ENCODE assay signal across 8 mouse cellular contexts in genomic region chr19:46075616-46076607, GRCm38 (mm10). TPM values are rescaled to one million over a fixed set of nuclear protein-coding genes. Genes with fewer than 3 reads are reported as not detected.
DNase-seq lines count a peak whose midpoint lies in the region; ATAC-seq and TF ChIP-seq lines count a peak whose summit lies in the region.

Nolc1 (plus strand) TSS chr19:46075863.

- ATAC-seq in heart, embryonic 15.5 days (replicated peaks; ENCODE audit: insufficient number of reproducible peaks, insufficient read depth, low FRiP score, low read depth), result peak; percentile 95
- ATAC-seq in liver, embryonic 14.5 days (ENCODE audit: insufficient read depth), result peak; percentile 95
- ATAC-seq in neural tube, embryonic 11.5 days (ENCODE audit: insufficient read depth, low FRiP score, low TSS enrichment), result peak; percentile 92
- ATAC-seq in stomach, postnatal 0 days (ENCODE audit: low FRiP score, low TSS enrichment), result peak; percentile 97

- H3K9ac ChIP-seq in heart, embryonic 15.5 days, result peak within 1 kb of the TSS; percentile 74
- peak within 1 kb of the TSS; percentile 75 for H3K9ac ChIP-seq in liver, embryonic 14.5 days (replicated peaks)
- H3K9ac ChIP-seq in neural tube, embryonic 11.5 days (ENCODE audit: low read length), result peak within 1 kb of the TSS; percentile 82
- H3K9ac ChIP-seq in stomach, postnatal 0 days (ENCODE audit: low read length), result peak within 1 kb of the TSS; percentile 71

- peaks cover 75% of the 10 kb centered on the region for H3K36me3 ChIP-seq in forebrain, embryonic 10.5 days (replicated peaks)
- H3K36me3 ChIP-seq in heart, embryonic 15.5 days, result peaks cover 35% of the 10 kb centered on the region
- H3K36me3 ChIP-seq in liver, embryonic 14.5 days (replicated peaks; ENCODE audit: control insufficient read depth, insufficient read depth, low read depth), result peaks cover 52% of the 10 kb centered on the region
- peaks cover 22% of the 10 kb centered on the region for H3K36me3 ChIP-seq in neural tube, embryonic 11.5 days (ENCODE audit: control insufficient read depth, insufficient read depth, low read length)
- H3K36me3 ChIP-seq in stomach, postnatal 0 days (ENCODE audit: control insufficient read depth, insufficient read depth, low read length), result peaks cover 22% of the 10 kb centered on the region

- 0 out of 2 replicates have a peak, but pooled peaks have one; percentile 29 for TF ChIP-seq EP300 in liver, embryonic 14.5 days (IDR thresholded peaks at IDR 0.05; ENCODE audit: low read depth)
- TF ChIP-seq EP300 in stomach, postnatal 0 days (optimal IDR thresholded peaks at IDR 0.05), result no peak

- under 1% methylated on average over 66 of the region's 66 CpGs for WGBS in forebrain, embryonic 10.5 days
- under 1% methylated on average over 66 of the region's 66 CpGs for WGBS in heart, embryonic 15.5 days
- under 1% methylated on average over 66 of the region's 66 CpGs for WGBS in liver, embryonic 14.5 days (ENCODE audit: insufficient replicate concordance)
- under 1% methylated on average over 66 of the region's 66 CpGs for WGBS in neural tube, embryonic 11.5 days
- under 1% methylated on average over 66 of the region's 66 CpGs for WGBS in stomach, postnatal 0 days

- peaks cover 23% of the 10 kb centered on the region for H3K4me1 ChIP-seq in forebrain, embryonic 10.5 days
- H3K4me1 ChIP-seq in heart, embryonic 15.5 days (replicated peaks), result peaks cover 17% of the 10 kb centered on the region
- peaks cover 20 to 33% of the 10 kb centered on the region in 2 experiments for H3K4me1 ChIP-seq in liver, embryonic 14.5 days (replicated peaks; ENCODE audit: control insufficient read depth in 2 of 2, insufficient read depth in 2 of 2, low read length in 1 of 2)
- peaks cover 8% of the 10 kb centered on the region for H3K4me1 ChIP-seq in neural tube, embryonic 11.5 days (ENCODE audit: control insufficient read depth, insufficient read depth, low read length)
- no peaks in the 10 kb centered on the region for H3K4me1 ChIP-seq in stomach, postnatal 0 days (replicated peaks; ENCODE audit: control insufficient read depth, insufficient read depth)

- no peaks in the 10 kb centered on the region for H3K9me3 ChIP-seq in forebrain, embryonic 10.5 days
- H3K9me3 ChIP-seq in heart, embryonic 15.5 days (replicated peaks), result no peaks in the 10 kb centered on the region
- H3K9me3 ChIP-seq in liver, embryonic 14.5 days (ENCODE audit: control insufficient read depth, low read length), result no peaks in the 10 kb centered on the region
- no peaks in the 10 kb centered on the region for H3K9me3 ChIP-seq in neural tube, embryonic 11.5 days (ENCODE audit: control insufficient read depth, low read length)
- no peaks in the 10 kb centered on the region for H3K9me3 ChIP-seq in stomach, postnatal 0 days (ENCODE audit: control insufficient read depth, low read length)

- H3K4me2 ChIP-seq in heart, embryonic 15.5 days, result peak within 1 kb of the TSS; percentile 64
- peak within 1 kb of the TSS; percentile 89 for H3K4me2 ChIP-seq in liver, embryonic 14.5 days (ENCODE audit: low read depth)
- peak within 1 kb of the TSS; percentile 62 for H3K4me2 ChIP-seq in neural tube, embryonic 11.5 days (ENCODE audit: low read depth)
- peak within 1 kb of the TSS; percentile 74 for H3K4me2 ChIP-seq in stomach, postnatal 0 days (replicated peaks; ENCODE audit: low read depth)

- peak within 1 kb of the TSS; percentile 88 for H3K27ac ChIP-seq in forebrain, embryonic 10.5 days
- H3K27ac ChIP-seq in heart, embryonic 15.5 days, result peak within 1 kb of the TSS; percentile 78
- H3K27ac ChIP-seq in liver, embryonic 14.5 days, result peak within 1 kb of the TSS; percentile 78
- H3K27ac ChIP-seq in neural tube, embryonic 11.5 days (ENCODE audit: low read depth, low read length), result 0 out of 2 replicates have a peak within 1 kb of the TSS, but pooled peaks have one; percentile 27
- peak within 1 kb of the TSS; percentile 53; the same call in 1 of the 2 replicates for H3K27ac ChIP-seq in stomach, postnatal 0 days (replicated peaks)

- no peaks in the 10 kb centered on the region for H3K27me3 ChIP-seq in forebrain, embryonic 10.5 days (ENCODE audit: poor library complexity, severe bottlenecking)
- no peaks in the 10 kb centered on the region for H3K27me3 ChIP-seq in heart, embryonic 15.5 days
- no peaks in the 10 kb centered on the region for H3K27me3 ChIP-seq in liver, embryonic 14.5 days (ENCODE audit: control insufficient read depth, insufficient read depth, low read length)
- H3K27me3 ChIP-seq in neural tube, embryonic 11.5 days (ENCODE audit: control insufficient read depth, insufficient read depth, low read length), result no peaks in the 10 kb centered on the region
- no peaks in the 10 kb centered on the region for H3K27me3 ChIP-seq in stomach, postnatal 0 days (ENCODE audit: control insufficient read depth, insufficient read depth, low read length)

- DNase-seq in CD8-positive naive resting alpha-beta T cell, adult 2 months (ENCODE audit: low read depth in 2 of 2, low spot score in 2 of 2), result peak; percentile 98 to 99
- DNase-seq in c-Kit-positive CD71-negative TER-119-negative erythroid progenitor cells, embryonic 14.5 days (ENCODE audit: low read depth), result peak; percentile 98
- DNase-seq in forebrain, embryonic 10.5 days (ENCODE audit: extremely low spot score, low spot score), result peak; percentile 100
- peak; percentile 99 for DNase-seq in kidney, postnatal 25 days
- DNase-seq in liver, embryonic 14.5 days (ENCODE audit: low read depth in 3 of 3, low spot score in 3 of 3), result peak; percentile 96 to 98 (median 97)
- DNase-seq in neural tube, embryonic 11.5 days (ENCODE audit: low spot score), result peak; percentile 100
- DNase-seq in stomach, postnatal 0 days (ENCODE audit: low spot score), result peak; percentile 99

- peak; percentile 25; the same call in 1 of the 2 replicates for TF ChIP-seq CTCF in liver, embryonic 14.5 days (IDR thresholded peaks at IDR 0.05; ENCODE audit: low read depth)
- peak; percentile 35 for TF ChIP-seq CTCF in stomach, postnatal 0 days (IDR thresholded peaks at IDR 0.05; ENCODE audit: low read depth)

- H3K4me3 ChIP-seq in forebrain, embryonic 10.5 days, result peak within 1 kb of the TSS; percentile 64
- H3K4me3 ChIP-seq in heart, embryonic 15.5 days, result peak within 1 kb of the TSS; percentile 91
- H3K4me3 ChIP-seq in liver, embryonic 14.5 days (ENCODE audit: insufficient read depth in 1 of 2, low read depth in 2 of 2, low read length in 2 of 2), result peak within 1 kb of the TSS; percentile 69 to 94
- peak within 1 kb of the TSS; percentile 88 for H3K4me3 ChIP-seq in neural tube, embryonic 11.5 days (ENCODE audit: low read depth, low read length)
- peak within 1 kb of the TSS; percentile 67 for H3K4me3 ChIP-seq in stomach, postnatal 0 days (ENCODE audit: low read depth, low read length)

RNA-seq across cellular contexts. Expression of gene Nolc1, which starts in this region (rescaled TPM):
- 167 and 168 TPM in 2 replicates for polyA plus RNA-seq in forebrain, embryonic 10.5 days (2016; fragmentation: Nextera tagmentation; extraction: Ambion mirVana)
- polyA plus RNA-seq in heart, embryonic 15.5 days (2015; fragmentation: Nextera tagmentation; extraction: Ambion mirVana), result 37.0 and 46.9 TPM in 2 replicates
- polyA plus RNA-seq in liver, embryonic 14.5 days (2012; rRNA removed), result 36.6 and 63.9 TPM in 2 replicates
- 55.0 and 58.2 TPM in 2 replicates for polyA plus RNA-seq in liver, embryonic 14.5 days (2014; fragmentation: Nextera tagmentation; extraction: Ambion mirVana)
- polyA plus RNA-seq in neural tube, embryonic 11.5 days (2014; fragmentation: Nextera tagmentation; extraction: Ambion mirVana), result 103 and 112 TPM in 2 replicates
- 36.1 and 36.5 TPM in 2 replicates for polyA plus RNA-seq in stomach, postnatal 0 days (2015; fragmentation: Nextera tagmentation; extraction: Ambion mirVana)

Comparison
In these comparisons a context has a peak if more than half of its experiments do, and no peak if none do; other contexts are left out.
1. Peak in every context shown above with its lines: DNase-seq, ATAC-seq, H3K4me3 ChIP-seq and H3K27ac ChIP-seq.
2. H3K27ac ChIP-seq: peak in every context shown above with its lines; median percentile 88 in forebrain, embryonic 10.5 days; 78 in heart, embryonic 15.5 days; 78 in liver, embryonic 14.5 days; 53 in stomach, postnatal 0 days; 27 in neural tube, embryonic 11.5 days.